ENCODE assay signal across 6 mouse cellular contexts in genomic region chr2:69677215-69677614, GRCm38 (mm10). TPM values are rescaled to one million over a fixed set of nuclear protein-coding genes. Genes with fewer than 3 reads are reported as not detected.
"Had no signal": no experiment of that assay in that cellular context is flagged by ENCODE, and none has a peak within 500 bp of the region (broad histone marks: within the 10 kb centered on the region; RNA-seq: fewer than 3 reads in every experiment).

No protein-coding gene starts in this region.

RNA-seq across cellular contexts. Expression of gene Klhl41, which starts 7.3 kb away (rescaled TPM):
- total RNA-seq: megakaryocyte progenitor cell, adult 5-6 weeks; megakaryocyte, adult 5-6 weeks; megakaryocyte-erythroid progenitor cell, adult 5-6 weeks; midbrain, postnatal 0 days; monocyte, adult 5-6 weeks had no signal
- polyA plus RNA-seq: macrophage; midbrain, postnatal 0 days had no signal

RNA-seq across cellular contexts. Expression of gene Bbs5, which starts 30.2 kb away (rescaled TPM):
- total RNA-seq: monocyte, adult 5-6 weeks had no signal
